Mouse (Mus musculus): ENCODE results near the gene Gldc. TPM values are rescaled to one million over a fixed set of nuclear protein-coding genes. Genes with fewer than 3 reads are reported as not detected.
A peak's percentile ranks its signal among the peaks of the same experiment; 100 is the strongest.

The Gldc gene
- polyA plus RNA-seq, 1 experiment from 2014 or later: 7.1 TPM

DNA sequence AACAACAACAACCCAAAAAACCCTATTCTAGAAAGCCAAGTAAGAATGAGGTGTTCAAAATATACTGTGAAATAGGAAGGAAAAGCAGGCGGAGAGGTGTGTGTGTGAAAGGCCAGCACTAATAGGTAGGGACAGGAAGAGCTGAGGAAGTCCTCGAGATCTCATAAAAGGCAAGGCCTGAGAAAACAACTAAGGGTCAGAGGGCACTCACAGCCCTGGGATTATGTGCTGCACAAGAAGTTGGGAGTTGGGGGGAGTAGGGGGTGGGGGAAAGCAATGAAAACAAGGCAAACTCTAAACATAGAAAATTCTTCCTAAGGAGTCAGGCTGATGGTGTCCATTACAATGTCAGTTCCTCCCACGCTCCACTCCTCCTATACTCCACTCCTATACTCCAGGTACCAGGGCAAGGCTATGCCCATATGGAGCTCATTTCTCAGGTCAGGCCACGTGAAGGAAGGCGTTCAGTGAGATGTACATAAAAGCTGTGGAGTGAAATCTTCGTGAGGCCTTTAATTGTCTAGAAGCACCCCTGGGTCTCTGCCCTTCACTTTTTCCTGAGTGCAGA lies 25.9 kb downstream of the Gldc start:
- H3K4me2 ChIP-seq (ENCODE audit: low read length): no peak overlapping the region
- H3K4me3 ChIP-seq (replicated peaks; ENCODE audit: low read depth, low read length): no peak overlapping the region
- WGBS: 23% methylated on average over 6 of the region's 6 CpGs
- no peaks in the 10 kb centered on the region for H3K4me1 ChIP-seq (replicated peaks; ENCODE audit: insufficient read depth, low read length)
- no peaks in the 10 kb centered on the region for H3K36me3 ChIP-seq (ENCODE audit: insufficient read depth, low read length)
- ATAC-seq (replicated peaks; ENCODE audit: low FRiP score, low read depth) (no peak; the same call in 1 of the 2 replicates), DNase-seq (ENCODE audit: low spot score) (peak; percentile 49)
- no peak overlapping the region for H3K27ac ChIP-seq
- no peak overlapping the region for H3K9ac ChIP-seq (ENCODE audit: low read depth, low read length)
- no peaks in the 10 kb centered on the region for H3K9me3 ChIP-seq (replicated peaks; ENCODE audit: low read length)
- TF ChIP-seq CTCF (IDR thresholded peaks at IDR 0.05; ENCODE audit: low read depth): no peak
- H3K27me3 ChIP-seq (ENCODE audit: insufficient read depth, low read length): no peaks in the 10 kb centered on the region

DNA sequence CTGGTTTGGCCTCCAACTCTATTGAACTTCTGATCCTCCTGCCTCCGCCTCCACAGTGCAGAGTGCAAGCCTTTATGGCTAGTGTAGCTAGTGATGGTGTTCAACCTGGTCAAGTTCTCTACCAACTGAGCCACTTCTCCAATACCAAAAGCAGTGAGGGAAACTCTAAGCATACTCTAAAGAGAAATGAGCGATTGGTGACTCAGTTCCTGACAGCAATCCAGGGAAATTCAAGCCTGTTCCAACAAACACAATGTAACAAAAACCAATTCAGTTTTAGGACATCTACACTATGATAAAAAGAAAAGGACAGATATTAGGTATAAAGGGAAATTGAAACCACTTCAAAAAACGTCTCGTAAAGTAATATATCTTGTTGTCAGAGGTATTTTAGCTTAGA lies 27.9 kb downstream of the Gldc start:
- Histone ChIP-seq H3K27me3 (ENCODE audit: insufficient read depth, low read length) (no peaks in the 10 kb centered on the region), H3K9me3 (replicated peaks; ENCODE audit: low read length) (no peaks in the 10 kb centered on the region), H3K36me3 (ENCODE audit: insufficient read depth, low read length) (no peaks in the 10 kb centered on the region), H3K9ac (ENCODE audit: low read depth, low read length) (no peak overlapping the region), H3K4me2 (ENCODE audit: low read length) (no peak overlapping the region), H3K4me3 (replicated peaks; ENCODE audit: low read depth, low read length) (no peak overlapping the region), H3K4me1 (replicated peaks; ENCODE audit: insufficient read depth, low read length) (no peaks in the 10 kb centered on the region), H3K27ac (no peak overlapping the region)
- no peak for ATAC-seq (replicated peaks; ENCODE audit: low FRiP score, low read depth)
- 66% methylated on average over 4 of the region's 4 CpGs for WGBS
- TF ChIP-seq CTCF (IDR thresholded peaks at IDR 0.05; ENCODE audit: low read depth): no peak
- DNase-seq (ENCODE audit: low spot score): no peak

DNA sequence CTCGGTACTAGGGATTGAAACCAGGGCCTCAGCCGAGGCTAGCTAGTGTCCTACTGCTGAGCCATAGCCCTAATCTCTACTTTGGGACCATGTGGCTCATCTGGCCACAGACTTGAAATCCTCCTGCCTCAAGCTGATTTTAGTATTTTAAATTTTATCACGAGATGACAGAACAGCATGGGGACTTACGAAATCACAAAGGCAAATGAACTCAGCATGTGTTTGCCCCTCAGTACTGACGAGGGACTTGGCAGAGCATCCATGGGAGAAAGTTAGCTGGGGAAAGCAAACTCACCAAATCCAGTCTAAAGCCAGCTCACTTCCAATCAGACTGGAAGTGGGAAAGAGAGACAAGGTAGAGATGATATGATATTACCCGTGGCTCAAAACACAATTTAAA lies 28.5 kb downstream of the Gldc start:
- Histone ChIP-seq H3K4me1 (replicated peaks; ENCODE audit: insufficient read depth, low read length) (no peaks in the 10 kb centered on the region), H3K9ac (ENCODE audit: low read depth, low read length) (no peak overlapping the region), H3K27me3 (ENCODE audit: insufficient read depth, low read length) (no peaks in the 10 kb centered on the region), H3K4me3 (replicated peaks; ENCODE audit: low read depth, low read length) (no peak overlapping the region), H3K36me3 (ENCODE audit: insufficient read depth, low read length) (no peaks in the 10 kb centered on the region), H3K27ac (no peak overlapping the region), H3K9me3 (replicated peaks; ENCODE audit: low read length) (no peaks in the 10 kb centered on the region), H3K4me2 (ENCODE audit: low read length) (no peak overlapping the region)
- DNase-seq (ENCODE audit: low spot score) (no peak), ATAC-seq (replicated peaks; ENCODE audit: low FRiP score, low read depth) (no peak)
- WGBS: 81% methylated on average over 6 of the region's 6 CpGs
- no peak for TF ChIP-seq CTCF (IDR thresholded peaks at IDR 0.05; ENCODE audit: low read depth)

DNA sequence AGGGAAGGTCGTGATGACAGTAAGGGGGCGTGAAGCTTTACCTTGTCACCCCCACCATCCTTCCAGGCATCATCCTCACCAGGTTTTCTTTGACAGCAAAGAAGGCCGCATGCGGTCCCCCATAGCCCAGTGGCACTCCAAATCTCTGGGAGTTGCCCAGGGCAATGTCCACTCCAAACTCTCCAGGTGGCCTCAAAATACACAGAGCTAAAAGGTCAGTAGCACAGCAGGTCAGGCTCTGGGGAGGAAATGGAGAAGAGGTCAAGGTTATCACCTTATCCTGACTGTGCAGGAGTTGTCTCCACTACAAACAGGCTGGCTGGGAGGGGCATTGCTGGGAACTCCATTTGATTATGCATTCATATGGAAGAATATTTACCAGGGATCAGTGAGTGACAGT lies 30.1 kb downstream of the Gldc start:
- no peaks in the 10 kb centered on the region for H3K9me3 ChIP-seq (replicated peaks; ENCODE audit: low read length)
- H3K9ac ChIP-seq (ENCODE audit: low read depth, low read length): no peak overlapping the region
- DNase-seq (ENCODE audit: low spot score): no peak
- H3K4me1 ChIP-seq (replicated peaks; ENCODE audit: insufficient read depth, low read length): no peaks in the 10 kb centered on the region
- H3K4me2 ChIP-seq (ENCODE audit: low read length): no peak overlapping the region
- H3K27ac ChIP-seq: no peak overlapping the region
- no peaks in the 10 kb centered on the region for H3K27me3 ChIP-seq (ENCODE audit: insufficient read depth, low read length)
- H3K4me3 ChIP-seq (replicated peaks; ENCODE audit: low read depth, low read length): no peak overlapping the region
- 90% methylated on average over 4 of the region's 4 CpGs for WGBS
- no peaks in the 10 kb centered on the region for H3K36me3 ChIP-seq (ENCODE audit: insufficient read depth, low read length)
- TF ChIP-seq CTCF (IDR thresholded peaks at IDR 0.05; ENCODE audit: low read depth): no peak
- ATAC-seq (replicated peaks; ENCODE audit: low FRiP score, low read depth): no peak

DNA sequence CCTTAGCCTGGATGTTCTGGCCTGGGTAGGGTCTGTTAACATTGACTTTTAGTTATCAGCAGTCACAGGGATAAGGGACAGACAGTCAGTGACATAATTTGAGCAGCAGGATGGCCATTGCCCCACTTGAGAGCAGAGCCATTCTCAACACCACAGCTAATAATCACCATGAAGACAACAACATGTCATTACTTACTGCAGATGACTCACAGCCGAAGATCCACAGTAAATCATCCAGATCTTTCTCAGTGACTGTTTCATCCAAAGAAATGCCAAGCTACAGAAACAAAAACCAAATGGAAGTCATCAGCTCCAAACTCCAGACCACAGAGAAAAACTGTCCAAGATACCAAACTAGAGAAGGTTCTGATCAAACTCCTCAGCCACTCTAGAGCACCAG lies 38.9 kb downstream of the Gldc start:
- H3K4me1 ChIP-seq (replicated peaks; ENCODE audit: insufficient read depth, low read length): no peaks in the 10 kb centered on the region
- no peak overlapping the region for H3K4me2 ChIP-seq (ENCODE audit: low read length)
- no peak for TF ChIP-seq CTCF (IDR thresholded peaks at IDR 0.05; ENCODE audit: low read depth)
- H3K4me3 ChIP-seq (replicated peaks; ENCODE audit: low read depth, low read length): no peak overlapping the region
- H3K27me3 ChIP-seq (ENCODE audit: insufficient read depth, low read length): no peaks in the 10 kb centered on the region
- 75% methylated on average over 1 of the region's 1 CpGs for WGBS
- H3K27ac ChIP-seq: no peak overlapping the region
- H3K36me3 ChIP-seq (ENCODE audit: insufficient read depth, low read length): no peaks in the 10 kb centered on the region
- ATAC-seq (replicated peaks; ENCODE audit: low FRiP score, low read depth) (no peak), DNase-seq (ENCODE audit: low spot score) (no peak)
- no peak overlapping the region for H3K9ac ChIP-seq (ENCODE audit: low read depth, low read length)
- no peaks in the 10 kb centered on the region for H3K9me3 ChIP-seq (replicated peaks; ENCODE audit: low read length)

DNA sequence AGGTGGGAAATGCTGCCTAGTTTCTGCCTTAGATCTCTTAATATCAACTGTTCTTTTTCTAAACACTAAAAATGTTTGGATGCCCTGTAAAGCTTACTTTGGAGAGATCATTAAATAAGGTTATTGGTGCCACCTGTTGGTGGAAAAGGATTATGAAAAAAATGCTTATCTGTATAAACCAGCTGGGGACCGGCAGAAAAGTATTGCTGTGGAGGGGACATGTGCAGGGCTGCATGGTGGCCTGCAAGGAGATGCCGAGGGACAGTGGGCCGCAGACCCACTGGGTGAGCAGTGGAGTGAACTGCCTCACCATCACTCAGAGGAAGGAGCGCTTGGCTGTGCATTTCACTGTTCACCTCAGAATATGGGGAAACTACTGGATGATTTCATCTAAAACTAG lies 47.1 kb downstream of the Gldc start:
- H3K4me1 ChIP-seq (replicated peaks; ENCODE audit: insufficient read depth, low read length): no peaks in the 10 kb centered on the region
- WGBS: 64% methylated on average over 4 of the region's 4 CpGs
- H3K27me3 ChIP-seq (ENCODE audit: insufficient read depth, low read length): no peaks in the 10 kb centered on the region
- H3K4me2 ChIP-seq (ENCODE audit: low read length): no peak overlapping the region
- TF ChIP-seq CTCF (IDR thresholded peaks at IDR 0.05; ENCODE audit: low read depth): peak; percentile 63
- no peak overlapping the region for H3K27ac ChIP-seq
- ATAC-seq (replicated peaks; ENCODE audit: low FRiP score, low read depth) (no peak), DNase-seq (ENCODE audit: low spot score) (peak; percentile 71)
- H3K36me3 ChIP-seq (ENCODE audit: insufficient read depth, low read length): no peaks in the 10 kb centered on the region
- no peak overlapping the region for H3K4me3 ChIP-seq (replicated peaks; ENCODE audit: low read depth, low read length)
- no peaks in the 10 kb centered on the region for H3K9me3 ChIP-seq (replicated peaks; ENCODE audit: low read length)
- no peak overlapping the region for H3K9ac ChIP-seq (ENCODE audit: low read depth, low read length)

DNA sequence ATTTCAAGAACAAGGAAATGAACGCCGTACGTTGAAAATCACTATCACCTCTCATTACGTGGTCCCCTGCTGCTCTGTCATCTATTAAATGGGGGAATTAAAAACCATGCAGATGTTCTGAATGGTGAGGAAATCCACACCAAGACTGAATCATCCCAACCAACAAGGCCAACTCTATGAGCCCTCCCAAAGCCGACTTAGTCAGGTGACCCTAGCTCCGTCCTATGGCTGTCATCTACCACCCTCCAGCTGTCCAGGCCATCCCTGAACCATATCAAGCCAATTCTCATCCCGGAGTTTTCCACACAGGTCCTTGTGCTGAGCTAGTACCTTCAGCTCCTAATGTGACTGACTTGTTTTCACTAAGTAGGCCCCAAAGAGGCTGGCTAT lies 49.6 kb downstream of the Gldc start:
- WGBS: 79% methylated on average over 7 of the region's 7 CpGs
- TF ChIP-seq CTCF (IDR thresholded peaks at IDR 0.05; ENCODE audit: low read depth): no peak

More for the DNA sequence above, 49.6 kb downstream of the Gldc start:
- no peaks in the 10 kb centered on the region for H3K9me3 ChIP-seq (replicated peaks; ENCODE audit: low read length)
- no peaks in the 10 kb centered on the region for H3K27me3 ChIP-seq (ENCODE audit: insufficient read depth, low read length)
- DNase-seq (ENCODE audit: low spot score): no peak
- H3K9ac ChIP-seq (ENCODE audit: low read depth, low read length): no peak overlapping the region
- ATAC-seq (replicated peaks; ENCODE audit: low FRiP score, low read depth): no peak
- H3K4me3 ChIP-seq (replicated peaks; ENCODE audit: low read depth, low read length): no peak overlapping the region
- no peaks in the 10 kb centered on the region for H3K36me3 ChIP-seq (ENCODE audit: insufficient read depth, low read length)
- no peaks in the 10 kb centered on the region for H3K4me1 ChIP-seq (replicated peaks; ENCODE audit: insufficient read depth, low read length)
- no peak overlapping the region for H3K27ac ChIP-seq
- H3K4me2 ChIP-seq (ENCODE audit: low read length): no peak overlapping the region
